Mouse (Mus musculus): Measurements from ENCODE around the gene Prrxl1. TPM values are rescaled to one million over a fixed set of nuclear protein-coding genes. Genes with fewer than 3 reads are reported as not detected.

Gene Prrxl1
- polyA plus RNA-seq, 1 experiment from 2014 or later: 1.0 TPM

GRCm38 (mm10) chr14:32695906-32696305 is 96.7 kb downstream of the Prrxl1 start:
- H3K9ac ChIP-seq: no peak overlapping the region
- no peaks in the 10 kb centered on the region for H3K36me3 ChIP-seq
- no peak for ATAC-seq
- H3K4me1 ChIP-seq (replicated peaks): no peaks in the 10 kb centered on the region
- H3K9me3 ChIP-seq: no peaks in the 10 kb centered on the region
- 82% methylated on average over 2 of the region's 2 CpGs for WGBS
- H3K4me3 ChIP-seq (replicated peaks): no peak overlapping the region
- H3K27ac ChIP-seq: no peak overlapping the region
- H3K4me2 ChIP-seq (replicated peaks): no peak overlapping the region
- no peaks in the 10 kb centered on the region for H3K27me3 ChIP-seq (replicated peaks)

- Histone ChIP-seq H3K36me3 (no peaks in the 10 kb centered on the region), H3K27ac (no peak overlapping the region), H3K4me1 (replicated peaks) (no peaks in the 10 kb centered on the region), H3K4me3 (replicated peaks) (no peak overlapping the region), H3K9ac (no peak overlapping the region), H3K27me3 (replicated peaks) (no peaks in the 10 kb centered on the region), H3K9me3 (no peaks in the 10 kb centered on the region), H3K4me2 (replicated peaks) (no peak overlapping the region)
- no peak for ATAC-seq
- 86% methylated on average over 2 of the region's 2 CpGs for WGBS
These were observed 97.1 kb downstream of the Prrxl1 start for GRCm38 (mm10) chr14:32696344-32696743.

- Histone ChIP-seq H3K9ac (no peak overlapping the region), H3K4me2 (replicated peaks) (no peak overlapping the region), H3K9me3 (no peaks in the 10 kb centered on the region), H3K27ac (no peak overlapping the region), H3K4me3 (replicated peaks) (no peak overlapping the region), H3K4me1 (replicated peaks) (no peaks in the 10 kb centered on the region), H3K27me3 (replicated peaks) (no peaks in the 10 kb centered on the region), H3K36me3 (no peaks in the 10 kb centered on the region)
- 82% methylated on average over 8 of the region's 8 CpGs for whole genome bisulfite sequencing
- ATAC-seq: no peak
These were observed 98.6 kb downstream of the Prrxl1 start for GRCm38 (mm10) chr14:32697774-32698173.

- H3K27ac ChIP-seq: no peak overlapping the region
- no peak overlapping the region for H3K4me3 ChIP-seq (replicated peaks)
- H3K9me3 ChIP-seq: no peaks in the 10 kb centered on the region
- no peak overlapping the region for H3K9ac ChIP-seq
- no peaks in the 10 kb centered on the region for H3K4me1 ChIP-seq (replicated peaks)
- no peak for ATAC-seq
- WGBS: 83% methylated on average over 3 of the region's 3 CpGs
- H3K27me3 ChIP-seq (replicated peaks): no peaks in the 10 kb centered on the region
- H3K4me2 ChIP-seq (replicated peaks): no peak overlapping the region
- no peaks in the 10 kb centered on the region for H3K36me3 ChIP-seq
These were observed 99.3 kb downstream of the Prrxl1 start for GRCm38 (mm10) chr14:32698556-32698955.

Other genes starting within 250 kb of the Prrxl1 start
- not detected in 2 replicates for gene 1700024G13Rik, start 211.0 kb upstream of the Prrxl1 start, polyA plus RNA-seq (2015; fragmentation: Nextera tagmentation; extraction: Ambion mirVana)
- gene Slc18a3, start 134.6 kb upstream of the Prrxl1 start, polyA plus RNA-seq (2015; fragmentation: Nextera tagmentation; extraction: Ambion mirVana): 8.4 TPM in 2 replicates
- gene Chat, start 133.4 kb upstream of the Prrxl1 start, polyA plus RNA-seq (2015; fragmentation: Nextera tagmentation; extraction: Ambion mirVana): 0.89 and 1.4 TPM in 2 replicates
- 15.9 and 16.5 TPM in 2 replicates for gene Ercc6, start 85.9 kb upstream of the Prrxl1 start, polyA plus RNA-seq (2015; fragmentation: Nextera tagmentation; extraction: Ambion mirVana)
- gene 3425401B19Rik, start 85.9 kb downstream of the Prrxl1 start, polyA plus RNA-seq (2015; fragmentation: Nextera tagmentation; extraction: Ambion mirVana): 0.08 and 0.20 TPM in 2 replicates
- gene Tmem273, start 186.6 kb downstream of the Prrxl1 start, polyA plus RNA-seq (2015; fragmentation: Nextera tagmentation; extraction: Ambion mirVana): 1.3 and 2.0 TPM in 2 replicates
- 0.06 and 0.11 TPM in 2 replicates for gene Fam170b, start 234.6 kb downstream of the Prrxl1 start, polyA plus RNA-seq (2015; fragmentation: Nextera tagmentation; extraction: Ambion mirVana)

Data from intestine, embryonic 15.5 days (tissue).